Mouse (Mus musculus) forebrain, embryonic 15.5 days (tissue): ENCODE measurements at regions not wholly inside any gene's neighbourhood (a gene's known extent, or its start where the extent isn't known, plus 50 kb on each side); places are given as distances from the start of the nearest gene placed in this dataset.
A peak's percentile ranks its signal among the peaks of the same experiment; 100 is the strongest.

Experiments used
- ATAC-seq: fragments of 200-750 bp; cut with Nextera tagmentation; replicated peaks from 2 replicates; pipeline ENCODE4 v1.8.0; 2017; ENCODE audit warnings: mild to moderate bottlenecking, moderate TSS enrichment, moderate library complexity
- H3K27ac ChIP-seq: fragments of 300-500 bp; sonication (generic); replicated peaks from 2 replicates; pipeline ENCODE4 v1.5.1; 2015; ENCODE audit warnings: mild to moderate bottlenecking, inconsistent platforms
- H3K27me3 ChIP-seq: fragments of 300-500 bp; sonication (generic); 2 replicates; pipeline ENCODE4 v1.6.1; 2015; ENCODE audit warnings: inconsistent platforms
- H3K36me3 ChIP-seq: fragments of 300-500 bp; sonication (generic); 2 replicates; pipeline ENCODE4 v1.6.1; 2015; ENCODE audit warnings: mild to moderate bottlenecking, inconsistent platforms
- H3K4me1 ChIP-seq: fragments of 300-500 bp; sonication (generic); 2 replicates; pipeline ENCODE4 v1.6.1; 2015; ENCODE audit warnings: inconsistent platforms
- H3K4me2 ChIP-seq: fragments of 300-500 bp; sonication (generic); replicated peaks from 2 replicates; pipeline ENCODE4 v1.6.1; 2015; ENCODE audit warnings: mild to moderate bottlenecking, inconsistent platforms
- H3K4me3 ChIP-seq: fragments of 300-500 bp; sonication (generic); 2 replicates; pipeline ENCODE4 v1.5.1; 2015; ENCODE audit warnings: mild to moderate bottlenecking, inconsistent platforms
- H3K9ac ChIP-seq: fragments of 300-500 bp; sonication (generic); replicated peaks from 2 replicates; pipeline ENCODE4 v1.6.1; 2015; ENCODE audit warnings: mild to moderate bottlenecking, inconsistent platforms
- H3K9me3 ChIP-seq: fragments of 300-500 bp; sonication (generic); 2 replicates; pipeline ENCODE4 v1.6.1; 2016; ENCODE audit warnings: inconsistent platforms
- WGBS: fragments of 180-500 bp; shearing (Covaris S2); methylation state at CpG from one replicate; pipeline ENCODE4 v1.1.7; 2015; ENCODE audit warnings: mixed read lengths; 5-methylcytosine and 5-hydroxymethylcytosine counted together

DNA sequence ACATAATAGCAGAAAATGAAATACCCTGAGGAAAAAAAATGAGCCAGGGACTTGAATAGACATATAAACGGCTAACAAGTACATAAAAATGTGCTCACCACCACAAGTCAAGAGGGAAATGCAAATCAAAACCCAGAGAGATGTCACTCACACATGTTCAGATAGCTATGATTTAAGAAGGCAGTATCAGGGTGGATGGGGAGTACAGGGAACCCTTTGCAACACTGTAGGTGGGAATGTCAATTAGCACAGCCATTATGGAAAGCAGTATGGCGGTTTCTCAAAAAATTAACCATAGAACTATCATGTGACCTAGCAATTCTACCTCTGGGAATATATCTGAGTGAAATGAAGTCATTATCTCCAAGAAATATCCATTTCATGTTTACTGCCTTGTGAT, 337.6 kb downstream of the Ttll7 start:
- no peak overlapping the region for H3K4me3 ChIP-seq
- 82% methylated on average over 2 of the region's 2 CpGs for WGBS

DNA sequence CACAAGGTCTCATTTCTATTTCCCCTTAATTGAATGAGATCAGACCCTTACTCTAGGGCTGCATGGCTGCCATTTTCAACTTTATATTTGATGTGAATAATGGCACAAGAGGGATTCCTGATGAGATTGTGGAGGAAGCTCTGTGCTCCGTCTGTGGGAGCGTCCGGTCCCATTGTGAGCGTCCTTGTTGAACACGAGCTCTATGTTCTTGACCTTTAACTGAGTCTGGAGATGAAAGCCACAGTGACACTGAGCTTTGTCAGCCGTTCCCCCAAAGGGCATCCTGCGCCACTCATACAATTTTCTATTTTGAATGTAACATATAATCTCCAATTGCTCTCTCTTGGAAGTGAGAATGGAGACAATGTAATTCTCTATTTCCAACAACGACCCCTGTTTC, 344.5 kb downstream of the Ttll7 start:
- WGBS, result 80% methylated on average over 8 of the region's 8 CpGs
- ATAC-seq, result no peak
- H3K36me3 ChIP-seq, result no peaks in the 10 kb centered on the region

More for the DNA sequence above, 337.6 kb downstream of the Ttll7 start:
- no peaks in the 10 kb centered on the region for H3K9me3 ChIP-seq
- no peak overlapping the region for H3K27ac ChIP-seq
- no peaks in the 10 kb centered on the region for H3K36me3 ChIP-seq
- no peak for ATAC-seq
- no peaks in the 10 kb centered on the region for H3K27me3 ChIP-seq
- H3K4me2 ChIP-seq, result no peak overlapping the region
- no peak overlapping the region for H3K9ac ChIP-seq
- H3K4me1 ChIP-seq, result no peaks in the 10 kb centered on the region

DNA sequence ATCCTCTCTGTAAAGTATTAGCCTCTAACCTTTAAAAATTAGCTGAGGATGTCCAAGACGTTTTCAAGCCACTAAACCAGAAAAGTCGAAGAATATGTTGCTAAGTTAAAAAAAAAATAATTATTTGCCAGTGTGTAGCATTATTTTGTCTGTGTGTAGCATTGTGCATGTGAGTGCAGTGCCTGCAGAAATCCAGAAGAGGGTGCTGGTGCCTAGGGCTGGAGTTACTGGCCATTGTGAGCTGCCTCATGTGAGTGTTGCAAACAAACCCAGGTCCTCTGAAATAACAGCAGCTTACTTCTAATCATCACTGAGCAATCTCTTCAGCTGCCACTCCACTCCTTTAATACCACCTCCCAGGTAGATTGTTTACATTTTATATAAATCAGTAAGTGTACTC, 345.0 kb downstream of the Ttll7 start:
- Histone ChIP-seq H3K9ac (no peak overlapping the region), H3K4me2 (no peak overlapping the region), H3K4me1 (no peaks in the 10 kb centered on the region), H3K9me3 (no peaks in the 10 kb centered on the region), H3K27me3 (no peaks in the 10 kb centered on the region), H3K4me3 (no peak overlapping the region), H3K27ac (no peak overlapping the region), H3K36me3 (no peaks in the 10 kb centered on the region)
- 57% methylated on average over 2 of the region's 2 CpGs for WGBS
- no peak for ATAC-seq

More for the DNA sequence above, 344.5 kb downstream of the Ttll7 start:
- H3K27ac ChIP-seq, result no peak overlapping the region
- no peaks in the 10 kb centered on the region for H3K4me1 ChIP-seq
- H3K9ac ChIP-seq, result no peak overlapping the region
- no peaks in the 10 kb centered on the region for H3K9me3 ChIP-seq
- H3K4me2 ChIP-seq, result no peak overlapping the region
- no peak overlapping the region for H3K4me3 ChIP-seq
- H3K27me3 ChIP-seq, result no peaks in the 10 kb centered on the region

DNA sequence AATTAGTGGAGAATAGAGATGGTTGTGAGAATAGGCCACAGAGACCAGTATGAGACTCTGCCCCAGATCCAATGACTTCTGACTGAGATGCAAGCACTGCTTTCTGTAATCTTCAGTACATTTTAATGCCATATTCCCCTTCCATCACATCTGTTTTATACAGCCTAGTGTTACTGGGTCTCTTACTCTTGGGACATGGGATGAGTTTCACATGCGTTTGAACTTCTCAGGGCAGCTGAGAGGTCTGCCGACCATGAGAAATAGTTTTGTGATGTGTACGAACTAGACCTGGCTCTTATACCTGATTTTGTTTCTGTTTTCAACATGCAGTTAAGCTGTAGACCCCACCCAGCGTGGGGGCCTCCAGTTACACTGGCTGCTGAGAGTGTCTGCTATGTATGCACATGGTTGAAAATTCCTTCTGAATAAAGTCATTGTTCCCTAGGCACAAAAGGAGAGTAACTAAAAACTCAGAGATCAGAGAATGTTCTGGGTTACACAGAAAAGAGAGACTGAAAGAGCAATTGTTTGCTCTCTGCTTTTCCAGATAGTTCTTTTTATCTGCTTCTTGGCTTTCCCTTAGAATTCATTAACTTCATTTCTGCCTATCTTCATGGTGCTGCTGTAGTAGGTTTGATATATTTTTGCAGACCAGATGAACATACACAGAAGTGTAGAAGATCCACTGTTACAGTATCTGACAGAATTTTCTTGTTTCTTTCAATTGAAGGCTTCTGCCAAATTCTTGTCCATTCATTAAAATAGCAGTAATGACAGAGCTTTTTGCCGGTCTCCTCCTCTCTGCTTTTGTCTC, 359.2 kb downstream of the Ttll7 start:
- ATAC-seq, result no peak
- Histone ChIP-seq H3K9me3 (no peaks in the 10 kb centered on the region), H3K9ac (no peak overlapping the region), H3K4me3 (no peak overlapping the region), H3K27me3 (no peaks in the 10 kb centered on the region), H3K4me2 (no peak overlapping the region), H3K4me1 (no peaks in the 10 kb centered on the region), H3K27ac (no peak overlapping the region), H3K36me3 (no peaks in the 10 kb centered on the region)
- 30% methylated on average over 5 of the region's 5 CpGs for WGBS

DNA sequence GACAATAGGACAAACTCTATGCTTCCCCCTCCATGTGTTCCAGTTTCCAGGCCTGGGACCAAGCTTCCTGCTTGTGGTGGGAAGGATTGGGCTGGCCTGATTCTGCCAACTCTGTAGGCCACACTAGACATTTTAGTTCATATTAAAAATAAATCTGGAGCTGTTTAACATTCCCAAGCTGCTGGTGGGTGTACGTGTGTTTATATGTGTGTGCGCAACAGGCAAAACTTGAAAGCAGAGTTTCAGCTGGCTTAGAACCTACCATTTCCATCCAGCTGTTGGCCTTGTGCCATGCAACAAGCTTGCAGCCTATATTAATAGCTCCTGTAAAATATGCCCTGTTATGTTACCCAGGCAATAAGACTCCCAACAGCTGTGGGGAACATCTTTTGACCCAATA, 376.5 kb downstream of the Ttll7 start:
- Histone ChIP-seq H3K9me3 (no peaks in the 10 kb centered on the region), H3K36me3 (no peaks in the 10 kb centered on the region), H3K27me3 (no peaks in the 10 kb centered on the region), H3K4me2 (no peak overlapping the region), H3K4me3 (no peak overlapping the region), H3K4me1 (no peaks in the 10 kb centered on the region), H3K9ac (no peak overlapping the region), H3K27ac (no peak overlapping the region)
- WGBS, result 82% methylated on average over 2 of the region's 2 CpGs
- ATAC-seq, result no peak

DNA sequence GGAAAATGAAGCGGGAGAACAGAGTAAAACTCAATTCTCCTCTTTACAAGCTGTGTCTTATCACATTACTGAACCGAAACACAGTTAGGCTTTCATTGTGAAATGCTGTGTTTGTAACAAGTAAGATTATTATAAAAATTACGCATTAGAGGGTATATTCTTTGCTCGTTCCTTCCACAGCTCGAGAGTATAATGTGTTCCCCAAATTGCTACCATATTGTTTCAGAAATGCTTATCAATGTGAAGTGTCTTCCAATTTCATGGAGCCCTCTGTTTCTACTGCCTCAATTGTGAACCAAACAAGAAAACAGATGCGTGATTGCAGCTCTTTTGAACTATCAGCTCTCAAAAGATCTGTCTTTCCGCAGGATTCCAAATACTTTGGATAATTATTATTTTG, 378.4 kb downstream of the Ttll7 start:
- 71% methylated on average over 7 of the region's 7 CpGs for WGBS

DNA sequence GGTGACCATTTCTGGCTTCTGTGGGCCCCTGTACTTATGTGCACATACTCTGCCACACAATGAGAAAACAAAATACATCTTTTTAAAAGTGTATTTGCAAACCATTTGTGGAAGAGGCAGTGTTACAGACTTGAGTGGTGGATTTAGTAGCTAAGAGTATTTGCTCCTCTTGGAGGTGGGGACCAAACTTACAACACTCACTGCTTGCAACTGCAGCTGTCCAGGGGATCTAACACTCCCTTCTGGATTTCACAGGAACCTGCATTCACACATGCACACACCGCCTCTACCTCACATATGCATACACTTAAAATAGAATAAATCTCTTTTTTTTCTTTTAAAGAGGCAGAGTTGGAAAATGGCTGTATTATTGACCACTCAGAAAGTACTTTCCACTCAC, 386.2 kb downstream of the Ttll7 start:
- Histone ChIP-seq H3K9ac (no peak overlapping the region), H3K4me3 (no peak overlapping the region), H3K27ac (no peak overlapping the region), H3K9me3 (no peaks in the 10 kb centered on the region), H3K27me3 (no peaks in the 10 kb centered on the region), H3K4me1 (no peaks in the 10 kb centered on the region), H3K4me2 (no peak overlapping the region), H3K36me3 (no peaks in the 10 kb centered on the region)
- WGBS, result 90% methylated on average over 1 of the region's 1 CpGs
- no peak for ATAC-seq

More for the DNA sequence above, 378.4 kb downstream of the Ttll7 start:
- Histone ChIP-seq H3K27me3 (no peaks in the 10 kb centered on the region), H3K9me3 (no peaks in the 10 kb centered on the region), H3K27ac (no peak overlapping the region), H3K9ac (no peak overlapping the region), H3K36me3 (no peaks in the 10 kb centered on the region), H3K4me2 (no peak overlapping the region), H3K4me1 (no peaks in the 10 kb centered on the region), H3K4me3 (no peak overlapping the region)
- ATAC-seq, result no peak; the same call in 1 of the 2 replicates

DNA sequence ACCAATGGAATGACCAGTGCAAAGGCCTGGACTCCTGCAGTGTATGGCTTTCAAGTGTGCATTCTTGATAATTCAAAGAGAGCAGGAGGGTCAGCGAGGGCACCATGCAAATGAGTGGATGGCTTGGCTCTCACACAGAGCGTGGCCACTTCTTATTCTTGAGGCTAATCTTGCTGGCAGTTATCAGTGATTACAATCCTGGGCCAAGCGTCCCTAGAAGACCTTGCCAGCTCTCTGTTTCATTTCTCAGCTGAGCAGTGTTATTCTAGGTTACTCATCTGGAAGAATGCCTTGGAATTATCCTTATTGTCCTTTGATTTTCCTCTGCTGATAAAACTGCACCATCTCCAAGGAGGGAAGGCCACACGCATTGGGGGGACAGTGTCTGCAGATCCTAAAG, 388.5 kb downstream of the Ttll7 start:
- H3K27ac ChIP-seq, result no peak overlapping the region
- no peak overlapping the region for H3K4me3 ChIP-seq
- H3K36me3 ChIP-seq, result no peaks in the 10 kb centered on the region
- H3K4me1 ChIP-seq, result no peaks in the 10 kb centered on the region
- H3K9me3 ChIP-seq, result no peaks in the 10 kb centered on the region
- H3K27me3 ChIP-seq, result no peaks in the 10 kb centered on the region
- no peak for ATAC-seq
- no peak overlapping the region for H3K4me2 ChIP-seq
- H3K9ac ChIP-seq, result no peak overlapping the region
- WGBS, result 28% methylated on average over 4 of the region's 4 CpGs

DNA sequence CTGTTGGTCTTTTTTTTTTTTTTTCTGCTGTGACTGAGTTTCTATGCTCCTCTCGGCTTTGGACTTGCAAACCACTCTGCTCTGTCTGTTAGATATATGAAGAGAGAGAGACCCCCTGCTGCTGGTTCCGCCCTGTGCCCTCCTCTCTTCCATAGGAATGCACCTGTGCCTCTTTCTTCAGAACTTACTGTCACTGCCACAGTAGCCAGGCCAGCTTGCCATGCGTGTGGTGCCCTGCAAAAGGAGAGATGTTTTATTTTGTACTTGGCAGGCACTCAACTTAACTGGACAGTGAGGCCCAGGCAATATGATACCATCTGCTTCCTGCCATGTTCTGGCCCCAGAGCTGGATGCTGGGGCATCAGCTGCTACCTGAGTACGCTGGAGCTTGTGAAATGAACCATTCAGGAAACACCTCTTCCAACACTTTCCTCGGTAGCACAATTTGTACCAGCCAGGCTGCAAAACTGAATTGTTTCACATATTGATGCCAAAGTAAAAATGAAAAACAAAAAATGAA, 392.8 kb downstream of the Ttll7 start:
- Histone ChIP-seq H3K4me3 (no peak overlapping the region), H3K4me1 (no peaks in the 10 kb centered on the region), H3K27me3 (no peaks in the 10 kb centered on the region), H3K9me3 (no peaks in the 10 kb centered on the region), H3K27ac (no peak overlapping the region), H3K4me2 (no peak overlapping the region), H3K36me3 (no peaks in the 10 kb centered on the region), H3K9ac (no peak overlapping the region)
- no peak for ATAC-seq
- WGBS, result 74% methylated on average over 5 of the region's 5 CpGs

DNA sequence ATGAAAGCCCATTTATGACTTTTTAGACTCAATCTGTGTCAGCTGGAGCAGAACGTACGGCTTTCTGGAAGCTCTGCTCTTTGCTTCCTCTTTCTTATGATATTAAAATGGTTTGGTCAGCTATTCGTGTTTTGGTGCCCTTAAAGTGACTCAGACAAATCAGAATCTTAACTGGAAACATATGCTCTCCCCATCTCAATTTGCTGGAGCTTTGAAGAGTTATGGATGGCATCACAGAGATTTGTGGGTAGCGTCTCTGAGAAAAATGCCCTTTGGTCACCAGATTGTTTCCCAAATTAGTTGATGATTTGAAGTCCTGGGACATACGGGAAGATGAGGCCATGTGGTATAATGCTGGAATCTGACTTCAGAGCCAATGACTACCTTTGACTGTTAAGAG, 394.0 kb downstream of the Ttll7 start:
- no peak overlapping the region for H3K9ac ChIP-seq
- H3K27ac ChIP-seq, result no peak overlapping the region
- H3K27me3 ChIP-seq, result no peaks in the 10 kb centered on the region
- no peaks in the 10 kb centered on the region for H3K9me3 ChIP-seq
- no peak for ATAC-seq
- H3K4me3 ChIP-seq, result no peak overlapping the region
- no peaks in the 10 kb centered on the region for H3K36me3 ChIP-seq
- no peak overlapping the region for H3K4me2 ChIP-seq
- WGBS, result 90% methylated on average over 5 of the region's 5 CpGs
- 0 out of 2 replicates have a peak, but pooled peaks cover 2% of the 10 kb centered on the region for H3K4me1 ChIP-seq

DNA sequence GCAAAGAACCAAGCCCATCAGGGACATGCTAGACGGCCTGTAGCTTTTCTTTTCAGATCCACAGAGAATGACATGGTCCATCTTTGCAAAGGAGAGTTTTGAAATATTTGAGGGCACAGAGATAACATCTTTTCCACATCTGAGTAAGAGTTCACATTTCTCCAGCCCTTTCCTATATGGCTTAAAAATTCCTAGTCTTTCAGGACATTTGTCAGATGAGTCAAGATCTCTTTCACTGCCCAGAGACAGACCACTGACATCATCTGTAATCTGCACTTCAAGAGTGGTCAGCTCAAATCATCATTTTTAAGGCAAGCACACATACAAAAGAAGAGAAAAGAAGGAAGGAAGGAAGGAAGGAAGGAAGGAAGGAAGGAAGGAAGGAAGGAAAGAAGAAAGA, 397.3 kb downstream of the Ttll7 start:
- Histone ChIP-seq H3K36me3 (no peaks in the 10 kb centered on the region), H3K4me2 (no peak overlapping the region), H3K27me3 (no peaks in the 10 kb centered on the region), H3K27ac (no peak overlapping the region), H3K4me1 (peaks cover 13% of the 10 kb centered on the region), H3K9ac (no peak overlapping the region), H3K9me3 (no peaks in the 10 kb centered on the region), H3K4me3 (no peak overlapping the region)
- 84% methylated on average over 1 of the region's 1 CpGs for WGBS
- ATAC-seq, result no peak

DNA sequence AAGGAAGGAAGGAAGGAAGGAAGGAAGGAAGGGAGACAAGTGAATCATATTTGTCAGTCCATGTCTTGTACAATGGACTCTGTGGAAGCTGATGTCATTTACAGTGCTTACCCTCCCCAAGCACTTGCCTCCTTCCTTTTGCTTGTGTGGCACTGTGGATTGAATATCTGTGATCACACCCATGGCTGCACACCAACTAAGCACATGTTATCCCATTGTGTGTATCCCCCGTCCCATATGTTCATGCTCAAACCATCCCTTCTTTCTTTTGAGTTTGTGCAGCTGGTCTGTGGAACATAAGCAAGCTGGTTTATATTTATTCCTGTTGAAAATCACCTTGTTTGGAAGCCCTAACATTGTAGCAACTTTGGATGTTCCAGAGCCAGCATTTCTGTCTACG, 397.7 kb downstream of the Ttll7 start:
- Histone ChIP-seq H3K36me3 (no peaks in the 10 kb centered on the region), H3K27me3 (no peaks in the 10 kb centered on the region), H3K4me3 (no peak overlapping the region), H3K4me2 (no peak overlapping the region), H3K9ac (no peak overlapping the region), H3K4me1 (peaks cover 13% of the 10 kb centered on the region), H3K27ac (no peak overlapping the region), H3K9me3 (no peaks in the 10 kb centered on the region)
- peak; percentile 72 for ATAC-seq
- WGBS, result 58% methylated on average over 2 of the region's 2 CpGs
